Mouse (Mus musculus): ENCODE results near the gene Tekt3. TPM values are rescaled to one million over a fixed set of nuclear protein-coding genes. Genes with fewer than 3 reads are reported as not detected.

Tekt3 gene
- total RNA-seq, 1 experiment = not detected

- no peak for TF ChIP-seq CHD2 (IDR thresholded peaks at IDR 0.05; ENCODE audit: low read depth, low read length)
- no peak for TF ChIP-seq ZC3H11A (IDR thresholded peaks at IDR 0.05; ENCODE audit: borderline replicate concordance, low read depth, low read length)
- TF ChIP-seq HCFC1 (IDR thresholded peaks at IDR 0.05; ENCODE audit: borderline replicate concordance, insufficient read depth, low read length) = no peak
- no peak for TF ChIP-seq ZNF384 (IDR thresholded peaks at IDR 0.05; ENCODE audit: low read depth, low read length)
- no peak for TF ChIP-seq MAFK (IDR thresholded peaks at IDR 0.05; ENCODE audit: insufficient read depth, low read depth, low read length)
- H3K27ac ChIP-seq (ENCODE audit: insufficient read depth, low read depth, low read length, poor library complexity, severe bottlenecking) = no peak overlapping the region
- H3K4me1 ChIP-seq (ENCODE audit: control insufficient read depth in 2 of 2, insufficient read depth in 2 of 2, low read length in 2 of 2, poor library complexity in 1 of 2) = peaks cover 0 to 2% of the 10 kb centered on the region in 2 experiments; a peak in 2 of 4 replicates
- in situ Hi-C loops (cut with MboI; ENCODE audit: low sequenced_read_pairs in 2 of 2, unreplicated experiment in 2 of 2) = no loop called here
- H3K9ac ChIP-seq (ENCODE audit: insufficient read depth, low read depth, low read length, poor library complexity, severe bottlenecking) = no peak overlapping the region
- DNase-seq (ENCODE audit: low read depth, low spot score) = no peak
- no peak overlapping the region for H3K4me3 ChIP-seq (ENCODE audit: insufficient read depth in 1 of 2, low read depth in 1 of 2, low read length in 2 of 2, poor library complexity in 1 of 2, severe bottlenecking in 1 of 2)
- no peaks in the 10 kb centered on the region for H3K9me3 ChIP-seq (ENCODE audit: control insufficient read depth, insufficient read depth, low read depth, low read length)
- no peaks in the 10 kb centered on the region for H3K36me3 ChIP-seq (ENCODE audit: control insufficient read depth, insufficient read depth, low read length, poor library complexity, severe bottlenecking)
Measured at GRCm38 (mm10) chr11:63119791-63120190, 58.3 kb downstream of the Tekt3 start.

GRCm38 (mm10) chr11:63122249-63122648 lies 60.8 kb downstream of the Tekt3 start:
- H3K9me3 ChIP-seq (ENCODE audit: control insufficient read depth, insufficient read depth, low read depth, low read length) = no peaks in the 10 kb centered on the region
- peaks cover 0 to 2% of the 10 kb centered on the region in 2 experiments; a peak in 2 of 4 replicates for H3K4me1 ChIP-seq (ENCODE audit: control insufficient read depth in 2 of 2, insufficient read depth in 2 of 2, low read length in 2 of 2, poor library complexity in 1 of 2)
- TF ChIP-seq CHD2 (IDR thresholded peaks at IDR 0.05; ENCODE audit: low read depth, low read length) = no peak
- TF ChIP-seq ZC3H11A (IDR thresholded peaks at IDR 0.05; ENCODE audit: borderline replicate concordance, low read depth, low read length) = no peak
- no peak for TF ChIP-seq ZNF384 (IDR thresholded peaks at IDR 0.05; ENCODE audit: low read depth, low read length)
- no peak for TF ChIP-seq MAFK (IDR thresholded peaks at IDR 0.05; ENCODE audit: insufficient read depth, low read depth, low read length)
- TF ChIP-seq HCFC1 (IDR thresholded peaks at IDR 0.05; ENCODE audit: borderline replicate concordance, insufficient read depth, low read length) = no peak
- no peak for DNase-seq (ENCODE audit: low read depth, low spot score)
- no peak overlapping the region for H3K4me3 ChIP-seq (ENCODE audit: insufficient read depth in 1 of 2, low read depth in 1 of 2, low read length in 2 of 2, poor library complexity in 1 of 2, severe bottlenecking in 1 of 2)
- H3K27ac ChIP-seq (ENCODE audit: insufficient read depth, low read depth, low read length, poor library complexity, severe bottlenecking) = no peak overlapping the region
- no peak overlapping the region for H3K9ac ChIP-seq (ENCODE audit: insufficient read depth, low read depth, low read length, poor library complexity, severe bottlenecking)
- no peaks in the 10 kb centered on the region for H3K36me3 ChIP-seq (ENCODE audit: control insufficient read depth, insufficient read depth, low read length, poor library complexity, severe bottlenecking)
- in situ Hi-C loops (cut with MboI; ENCODE audit: low sequenced_read_pairs in 2 of 2, unreplicated experiment in 2 of 2) = no loop called here

- no peak for DNase-seq (ENCODE audit: low read depth, low spot score)
- Histone ChIP-seq H3K4me3 (ENCODE audit: insufficient read depth in 1 of 2, low read depth in 1 of 2, low read length in 2 of 2, poor library complexity in 1 of 2, severe bottlenecking in 1 of 2) (no peak overlapping the region), H3K27ac (ENCODE audit: insufficient read depth, low read depth, low read length, poor library complexity, severe bottlenecking) (no peak overlapping the region), H3K9me3 (ENCODE audit: control insufficient read depth, insufficient read depth, low read depth, low read length) (no peaks in the 10 kb centered on the region), H3K9ac (ENCODE audit: insufficient read depth, low read depth, low read length, poor library complexity, severe bottlenecking) (no peak overlapping the region), H3K4me1 (ENCODE audit: control insufficient read depth in 2 of 2, insufficient read depth in 2 of 2, low read length in 2 of 2, poor library complexity in 1 of 2) (peaks cover 0 to 2% of the 10 kb centered on the region in 2 experiments; a peak in 2 of 4 replicates), H3K36me3 (ENCODE audit: control insufficient read depth, insufficient read depth, low read length, poor library complexity, severe bottlenecking) (no peaks in the 10 kb centered on the region)
- TF ChIP-seq CHD2 (IDR thresholded peaks at IDR 0.05; ENCODE audit: low read depth, low read length) = no peak
- no peak for TF ChIP-seq ZC3H11A (IDR thresholded peaks at IDR 0.05; ENCODE audit: borderline replicate concordance, low read depth, low read length)
- TF ChIP-seq ZNF384 (IDR thresholded peaks at IDR 0.05; ENCODE audit: low read depth, low read length) = no peak
- TF ChIP-seq MAFK (IDR thresholded peaks at IDR 0.05; ENCODE audit: insufficient read depth, low read depth, low read length) = no peak
- TF ChIP-seq HCFC1 (IDR thresholded peaks at IDR 0.05; ENCODE audit: borderline replicate concordance, insufficient read depth, low read length) = no peak
- in situ Hi-C loops (cut with MboI; ENCODE audit: low sequenced_read_pairs in 2 of 2, unreplicated experiment in 2 of 2) = no loop called here
Measured at GRCm38 (mm10) chr11:63122776-63123350, 61.4 kb downstream of the Tekt3 start.

- H3K4me3 ChIP-seq (ENCODE audit: insufficient read depth in 1 of 2, low read depth in 1 of 2, low read length in 2 of 2, poor library complexity in 1 of 2, severe bottlenecking in 1 of 2) = no peak overlapping the region
- no peak for DNase-seq (ENCODE audit: low read depth, low spot score)
- H3K36me3 ChIP-seq (ENCODE audit: control insufficient read depth, insufficient read depth, low read length, poor library complexity, severe bottlenecking) = no peaks in the 10 kb centered on the region
- peaks cover 0 to 2% of the 10 kb centered on the region in 2 experiments; a peak in 2 of 4 replicates for H3K4me1 ChIP-seq (ENCODE audit: control insufficient read depth in 2 of 2, insufficient read depth in 2 of 2, low read length in 2 of 2, poor library complexity in 1 of 2)
- no peak overlapping the region for H3K27ac ChIP-seq (ENCODE audit: insufficient read depth, low read depth, low read length, poor library complexity, severe bottlenecking)
- no peak for TF ChIP-seq CHD2 (IDR thresholded peaks at IDR 0.05; ENCODE audit: low read depth, low read length)
- TF ChIP-seq MAFK (IDR thresholded peaks at IDR 0.05; ENCODE audit: insufficient read depth, low read depth, low read length) = no peak
- TF ChIP-seq HCFC1 (IDR thresholded peaks at IDR 0.05; ENCODE audit: borderline replicate concordance, insufficient read depth, low read length) = no peak
- TF ChIP-seq ZC3H11A (IDR thresholded peaks at IDR 0.05; ENCODE audit: borderline replicate concordance, low read depth, low read length) = no peak
- no peak for TF ChIP-seq ZNF384 (IDR thresholded peaks at IDR 0.05; ENCODE audit: low read depth, low read length)
- in situ Hi-C loops (cut with MboI; ENCODE audit: low sequenced_read_pairs in 2 of 2, unreplicated experiment in 2 of 2) = no loop called here
- H3K9ac ChIP-seq (ENCODE audit: insufficient read depth, low read depth, low read length, poor library complexity, severe bottlenecking) = no peak overlapping the region
- H3K9me3 ChIP-seq (ENCODE audit: control insufficient read depth, insufficient read depth, low read depth, low read length) = no peaks in the 10 kb centered on the region
Measured at GRCm38 (mm10) chr11:63124316-63124715, 62.9 kb downstream of the Tekt3 start.

All from ES-E14 (cell line).